Mouse (Mus musculus) spleen, adult 2 months (tissue): ENCODE measurements around the gene Pdpk1.

Source experiments
- CTCF ChIP-seq: fragments of 200-500 bp; IDR thresholded peaks from 2 replicates; pipeline ENCODE4 v1.5.1; 2011; ENCODE audit warnings: mild to moderate bottlenecking, inconsistent platforms; ENCODE audit not compliant: insufficient read depth, insufficient read length, insufficient replicate concordance; ENCODE audit errors: extremely low read depth
- POLR2A ChIP-seq: fragments of 200-500 bp; IDR thresholded peaks from 2 replicates; pipeline ENCODE4 v1.6.1; 2011; ENCODE audit warnings: low read depth, low read length, inconsistent platforms

DNA sequence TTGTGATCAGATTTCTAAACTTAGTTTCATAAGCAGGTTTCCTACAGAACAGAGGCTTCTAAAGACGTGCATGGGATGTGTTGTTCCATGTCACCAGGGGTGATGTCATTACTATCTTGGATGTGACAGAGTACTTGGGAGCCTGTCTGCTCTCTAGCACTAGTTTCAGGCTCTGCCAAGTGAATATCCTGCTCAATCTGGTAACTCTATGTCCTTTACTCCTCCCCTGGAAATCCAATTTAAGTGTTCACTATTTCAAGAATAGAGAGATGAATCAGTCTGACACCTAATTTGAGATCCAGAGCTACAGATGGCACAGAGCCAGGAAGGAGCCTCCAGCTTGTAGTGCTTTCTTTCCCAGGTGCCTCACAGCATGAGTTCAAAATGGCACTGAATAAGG, 41.8 kb downstream of the Pdpk1 start:
- TF ChIP-seq POLR2A (no peak), CTCF (no peak)
